Comparison of ENCODE assay signal across 8 mouse cellular contexts in the genomic region with DNA sequence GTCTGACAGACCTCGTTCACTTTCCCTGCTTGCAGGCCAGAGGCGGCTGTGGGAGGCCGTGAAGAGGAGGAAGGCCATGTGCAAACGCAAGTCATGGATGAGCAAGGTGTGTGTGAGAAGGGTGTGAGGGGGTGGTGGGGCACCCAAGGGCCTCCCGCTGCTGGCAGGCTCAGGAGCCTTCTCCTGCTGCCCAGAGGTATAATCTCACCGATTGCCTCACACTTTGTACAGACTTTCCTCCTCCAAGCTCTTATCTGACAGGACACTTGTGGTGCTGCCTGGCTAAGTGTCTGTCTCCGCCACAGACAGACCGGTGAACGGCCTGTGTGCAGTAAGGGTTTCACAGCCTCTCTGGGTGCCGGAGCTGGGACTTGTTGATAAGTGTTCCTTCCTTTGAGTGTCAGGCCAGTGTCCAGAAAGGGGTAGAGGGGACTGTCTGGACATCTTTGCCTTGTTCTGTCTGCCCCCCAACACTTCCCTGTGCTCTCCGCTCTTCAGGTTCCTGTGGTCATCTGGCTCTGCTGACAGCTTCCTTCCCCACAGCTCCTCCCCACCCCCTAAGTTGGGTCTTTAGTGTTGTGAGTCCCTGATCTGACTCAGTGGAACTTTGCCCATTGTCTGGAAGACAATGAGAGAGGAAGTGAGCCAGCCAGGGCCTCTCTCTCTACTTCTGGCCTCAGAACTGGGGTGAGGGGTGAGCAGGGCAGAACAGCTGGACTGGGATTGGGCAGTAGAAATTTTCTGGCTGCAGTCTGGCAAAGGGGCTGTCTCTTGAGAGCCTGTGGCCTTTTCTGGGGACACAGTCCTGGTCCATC. TPM values are rescaled to one million over a fixed set of nuclear protein-coding genes. Genes with fewer than 3 reads are reported as not detected.
DNase-seq lines count a peak whose midpoint lies in the region; ATAC-seq and TF ChIP-seq lines count a peak whose summit lies in the region.

No protein-coding gene starts in this region.

- ATAC-seq in heart, embryonic 12.5 days (ENCODE audit: insufficient number of reproducible peaks, low FRiP score): peak; percentile 84
- ATAC-seq in midbrain, embryonic 16.5 days: 0 out of 2 replicates have a peak, but pooled peaks have one; percentile 16
- no peak for ATAC-seq in inflammation-experienced regulatory T-cells, adult 6 months

- TF ChIP-seq POLR2A in bone marrow, adult 2 months (IDR thresholded peaks at IDR 0.05; ENCODE audit: borderline replicate concordance, control insufficient read depth, low read depth, low read length): peak; percentile 44; the same call in 1 of the 2 replicates

- TF ChIP-seq CTCF in bone marrow, adult 2 months (IDR thresholded peaks at IDR 0.05; ENCODE audit: control insufficient read depth, insufficient read depth, low read length): no peak

- H3K36me3 ChIP-seq in heart, embryonic 12.5 days: peaks cover 18% of the 10 kb centered on the region
- peaks cover 48% of the 10 kb centered on the region for H3K36me3 ChIP-seq in limb, embryonic 10.5 days
- peaks cover 13% of the 10 kb centered on the region for H3K36me3 ChIP-seq in midbrain, embryonic 16.5 days (ENCODE audit: control insufficient read depth, insufficient read depth, low read length)

- 27% methylated on average over 11 of the region's 11 CpGs for WGBS in bone marrow, adult 2 months
- 6% methylated on average over 11 of the region's 11 CpGs for WGBS in heart, embryonic 12.5 days
- WGBS in limb, embryonic 10.5 days: 71% methylated on average over 11 of the region's 11 CpGs
- WGBS in midbrain, embryonic 16.5 days: 38% methylated on average over 11 of the region's 11 CpGs

- peak overlapping the region; percentile 1 for H3K4me3 ChIP-seq in bone marrow, adult 2 months (replicated peaks; ENCODE audit: control insufficient read depth, low read depth, low read length)
- no peak overlapping the region for H3K4me3 ChIP-seq in heart, embryonic 12.5 days
- no peak overlapping the region for H3K4me3 ChIP-seq in limb, embryonic 10.5 days
- H3K4me3 ChIP-seq in midbrain, embryonic 16.5 days (ENCODE audit: low read depth, low read length): no peak overlapping the region

- intact Hi-C loops in gastrocnemius, postnatal 14 days (cut with DNase I; ENCODE audit: low total_unique reads): no loop called here

- H3K27ac ChIP-seq in bone marrow, adult 2 months (ENCODE audit: control insufficient read depth, insufficient read depth, low read depth, low read length, poor library complexity): peak overlapping the region; percentile 88
- peak overlapping the region; percentile 77 for H3K27ac ChIP-seq in heart, embryonic 12.5 days (ENCODE audit: poor library complexity, severe bottlenecking)
- H3K27ac ChIP-seq in limb, embryonic 10.5 days: peak overlapping the region; percentile 53
- H3K27ac ChIP-seq in midbrain, embryonic 16.5 days (ENCODE audit: low read length): no peak overlapping the region

- peak overlapping the region; percentile 36 for H3K4me2 ChIP-seq in heart, embryonic 12.5 days
- no peak overlapping the region for H3K4me2 ChIP-seq in midbrain, embryonic 16.5 days (ENCODE audit: low read length)

- DNase-seq in gastrocnemius, postnatal 25 days: peak; percentile 58
- DNase-seq in gastrocnemius, postnatal 14 days: no peak
- no peak for DNase-seq in limb, embryonic 10.5 days (ENCODE audit: low spot score)
- DNase-seq in right cerebral cortex, postnatal 25 days: no peak

- no peaks in the 10 kb centered on the region for H3K9me3 ChIP-seq in heart, embryonic 12.5 days (replicated peaks)
- H3K9me3 ChIP-seq in limb, embryonic 10.5 days (replicated peaks): no peaks in the 10 kb centered on the region
- no peaks in the 10 kb centered on the region for H3K9me3 ChIP-seq in midbrain, embryonic 16.5 days (replicated peaks; ENCODE audit: control insufficient read depth, low read length, poor library complexity, severe bottlenecking)

- peaks cover 1% of the 10 kb centered on the region; the same call in 1 of the 2 replicates for H3K27me3 ChIP-seq in heart, embryonic 12.5 days (replicated peaks)
- no peaks in the 10 kb centered on the region for H3K27me3 ChIP-seq in limb, embryonic 10.5 days (ENCODE audit: low read depth, poor library complexity, severe bottlenecking)
- no peaks in the 10 kb centered on the region for H3K27me3 ChIP-seq in midbrain, embryonic 16.5 days (ENCODE audit: control insufficient read depth, insufficient read depth, low read depth, low read length)

- H3K9ac ChIP-seq in heart, embryonic 12.5 days: peak overlapping the region; percentile 6; the same call in 1 of the 2 replicates
- no peak overlapping the region for H3K9ac ChIP-seq in midbrain, embryonic 16.5 days (ENCODE audit: low read depth, low read length)

- peaks cover 15% of the 10 kb centered on the region for H3K4me1 ChIP-seq in bone marrow, adult 2 months (ENCODE audit: control insufficient read depth, insufficient read depth, low read length)
- peaks cover 82% of the 10 kb centered on the region for H3K4me1 ChIP-seq in heart, embryonic 12.5 days (replicated peaks)
- peaks cover 29% of the 10 kb centered on the region for H3K4me1 ChIP-seq in limb, embryonic 10.5 days
- H3K4me1 ChIP-seq in midbrain, embryonic 16.5 days (ENCODE audit: control insufficient read depth, insufficient read depth, low read length): peaks cover 16% of the 10 kb centered on the region

RNA-seq across cellular contexts. Expression of a gene that starts 22.4 kb away (rescaled TPM):
- 10 to 100 TPM; 35.7 to 41.4 TPM for total RNA-seq in gastrocnemius, postnatal 25 days (2021)
- 10 to 100 TPM; 34.6 to 42.8 TPM for total RNA-seq in gastrocnemius, postnatal 14 days (2021)
- 70.2 and 105 TPM in 2 replicates for polyA plus RNA-seq in bone marrow, adult 2 months (2011; ENCODE audit: insufficient read depth, insufficient read length, low replicate concordance, missing spikeins)
- 6.7 and 8.4 TPM in 2 replicates for polyA plus RNA-seq in heart, embryonic 12.5 days (2016; fragmentation: Nextera tagmentation; extraction: Ambion mirVana)
- 11.2 and 12.0 TPM in 2 replicates for polyA plus RNA-seq in limb, embryonic 10.5 days (2016; fragmentation: Nextera tagmentation; extraction: Ambion mirVana)
- polyA plus RNA-seq in midbrain, embryonic 16.5 days (2015; fragmentation: Nextera tagmentation; extraction: Ambion mirVana): 19.0 and 21.6 TPM in 2 replicates
- 10 to 100 TPM in 1 of 3 experiments, 1 to 10 TPM in 2; 7.2 to 10.1 (median 8.6) TPM for polyA plus RNA-seq in inflammation-experienced regulatory T-cells, adult 6 months (2017; shearing (Covaris generic))

RNA-seq across cellular contexts. Expression of a gene that starts 57.3 kb away (rescaled TPM):
- total RNA-seq in gastrocnemius, postnatal 25 days (2021): 100 to 1,000 TPM; 192 to 211 TPM
- 100 to 1,000 TPM; 285 to 408 TPM for total RNA-seq in gastrocnemius, postnatal 14 days (2021)
- 210 and 334 TPM in 2 replicates for polyA plus RNA-seq in bone marrow, adult 2 months (2011; ENCODE audit: insufficient read depth, insufficient read length, low replicate concordance, missing spikeins)
- polyA plus RNA-seq in heart, embryonic 12.5 days (2016; fragmentation: Nextera tagmentation; extraction: Ambion mirVana): 52.5 and 58.2 TPM in 2 replicates
- polyA plus RNA-seq in limb, embryonic 10.5 days (2016; fragmentation: Nextera tagmentation; extraction: Ambion mirVana): 55.9 and 56.9 TPM in 2 replicates
- polyA plus RNA-seq in midbrain, embryonic 16.5 days (2015; fragmentation: Nextera tagmentation; extraction: Ambion mirVana): 33.3 and 40.5 TPM in 2 replicates
- polyA plus RNA-seq in inflammation-experienced regulatory T-cells, adult 6 months (2017; shearing (Covaris generic)): 10 to 100 TPM; 15.9 to 22.7 (median 17.9) TPM
